Mouse (Mus musculus) cerebellum, adult 11 months (tissue): ENCODE data around the gene Olfr671.
"Not testable (repeated sequence)": the region's sequence is repeated elsewhere in the genome, so short reads cannot be mapped to it uniquely, and the experiment has no call there.

Source experiments
- DNase-seq: peaks from one replicate; pipeline ENCODE4 v3.0.0; 2022

The Olfr671 gene

DNA sequence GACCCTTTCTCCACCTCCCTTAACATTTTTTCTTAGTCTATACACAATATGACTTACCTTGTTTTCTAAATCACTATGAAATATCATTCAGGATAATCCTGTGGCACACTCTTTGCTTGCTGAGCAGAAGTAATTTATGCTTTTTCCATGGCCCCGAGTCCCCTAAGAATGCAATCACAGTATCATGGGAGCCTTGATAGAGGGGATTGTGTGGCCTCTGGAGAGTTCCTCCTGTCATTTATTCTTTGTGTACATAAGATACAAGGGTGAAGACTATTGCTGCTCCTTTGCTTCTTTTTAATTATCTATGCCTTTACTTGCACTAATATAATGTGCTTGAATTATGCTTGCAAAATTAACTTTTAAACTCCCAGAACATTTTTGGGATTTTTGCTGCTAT lies at the start of gene Olfr671:
Gene Olfr671 (minus strand): TSS at position 101 of the 400 bp plus-strand sequence.
- DNase-seq: no peak

DNA sequence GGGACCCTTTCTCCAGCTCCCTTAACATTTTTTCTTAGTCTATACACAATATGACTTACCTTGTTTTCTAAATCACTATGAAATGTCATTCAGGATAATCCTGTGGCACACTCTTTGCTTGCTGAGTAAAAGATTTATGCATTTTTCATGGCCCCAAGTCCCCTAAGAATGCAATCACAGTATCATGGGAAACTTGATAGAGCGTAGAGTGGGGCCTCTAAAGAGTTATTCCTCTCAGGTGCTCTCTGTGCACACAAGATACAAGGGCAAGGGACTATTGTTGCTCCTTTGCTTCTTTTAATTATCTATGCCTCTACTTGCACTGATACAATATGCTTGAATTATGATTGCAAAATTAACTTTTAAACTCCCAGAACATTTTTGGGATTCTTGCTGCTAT lies 49.4 kb upstream of the Olfr671 start, which contains the start of gene Olfr675:
Gene Olfr675 (minus strand): TSS at position 101 of the 400 bp plus-strand sequence.
- no peak for DNase-seq

DNA sequence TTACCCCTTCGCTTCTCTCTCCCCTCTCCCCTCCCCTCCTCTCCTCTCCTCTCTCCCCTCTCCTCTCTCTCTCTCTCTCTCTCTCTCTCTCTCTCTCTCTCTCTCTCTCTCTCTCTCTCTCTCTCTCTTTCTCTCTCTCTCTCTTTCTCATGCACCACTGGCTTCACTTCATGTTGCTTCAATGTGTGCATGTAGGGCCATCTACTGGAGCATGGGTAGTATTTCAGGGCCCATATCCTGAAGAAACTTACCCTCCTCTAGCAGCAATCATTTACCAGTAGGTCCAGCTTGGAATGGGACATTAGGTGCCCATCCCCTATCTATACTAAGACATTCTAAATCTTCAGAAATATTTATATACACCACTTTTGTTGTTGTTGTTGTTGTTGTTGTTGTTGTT lies 43.6 kb upstream of the Olfr671 start:
- no peak for DNase-seq

DNA sequence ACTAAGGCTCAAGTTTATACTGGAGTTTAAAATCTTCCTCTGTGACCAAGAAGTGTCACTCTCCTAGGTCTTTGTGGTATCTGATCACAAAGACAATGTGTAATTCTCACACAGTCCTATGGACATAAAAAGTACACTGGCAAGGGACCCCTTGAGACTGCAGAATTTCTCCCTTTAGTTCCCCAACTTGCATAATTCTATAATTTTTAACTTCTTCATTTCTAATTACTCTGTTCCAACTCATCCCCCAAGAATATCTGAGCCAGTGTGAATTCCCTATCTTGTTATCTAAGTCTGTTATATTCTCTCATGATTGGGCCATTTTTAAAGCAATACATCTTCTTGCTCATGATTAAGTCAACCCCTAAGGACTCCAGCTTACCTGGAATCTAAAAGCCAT lies 23.0 kb upstream of the Olfr671 start, which contains the start of gene Olfr672:
Gene Olfr672 (minus strand): TSS at position 101 of the 400 bp plus-strand sequence.
- no peak for DNase-seq

DNA sequence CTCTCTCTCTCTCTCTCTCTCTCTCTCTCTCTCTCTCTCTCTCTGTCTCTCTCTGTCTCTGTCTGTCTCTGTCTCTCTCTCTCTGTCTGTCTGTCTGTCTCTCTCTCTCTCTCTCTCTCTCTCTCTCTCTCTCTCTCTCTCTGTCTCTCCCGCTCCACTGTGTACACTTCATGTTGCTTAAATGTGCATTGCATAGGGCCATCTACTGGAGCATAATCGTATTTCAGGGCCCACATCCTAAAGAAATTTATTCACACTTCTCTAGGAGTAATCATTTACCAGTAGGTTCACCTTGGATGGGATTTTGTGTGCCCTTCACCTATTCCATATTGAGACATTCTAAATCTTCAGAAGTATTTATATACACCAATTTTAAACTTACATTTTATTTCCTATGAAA lies 6.4 kb downstream of the Olfr671 start:
- DNase-seq: not testable (repeated sequence)

DNA sequence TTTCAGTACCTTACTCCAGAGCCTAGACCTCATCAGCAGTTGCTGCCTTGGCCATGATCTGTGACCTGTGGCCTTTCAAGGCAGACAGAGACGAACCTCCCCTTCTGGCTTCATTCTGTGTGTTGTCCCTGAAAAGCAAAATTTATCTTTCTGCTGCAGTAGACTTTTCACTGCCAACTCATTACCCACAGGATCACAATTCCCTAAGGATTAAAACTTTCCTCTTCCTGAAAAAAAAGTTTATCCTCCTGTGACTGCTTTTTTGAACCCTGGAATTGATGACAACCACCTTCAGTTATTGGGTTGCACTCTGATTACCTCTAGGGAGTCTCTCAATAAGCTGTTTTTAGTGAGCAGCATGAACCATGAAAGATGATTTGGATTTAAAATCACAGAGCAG lies 16.4 kb downstream of the Olfr671 start, which contains the start of gene Olfr670:
Gene Olfr670 (minus strand): TSS at position 101 of the 400 bp plus-strand sequence.
- DNase-seq: no peak

DNA sequence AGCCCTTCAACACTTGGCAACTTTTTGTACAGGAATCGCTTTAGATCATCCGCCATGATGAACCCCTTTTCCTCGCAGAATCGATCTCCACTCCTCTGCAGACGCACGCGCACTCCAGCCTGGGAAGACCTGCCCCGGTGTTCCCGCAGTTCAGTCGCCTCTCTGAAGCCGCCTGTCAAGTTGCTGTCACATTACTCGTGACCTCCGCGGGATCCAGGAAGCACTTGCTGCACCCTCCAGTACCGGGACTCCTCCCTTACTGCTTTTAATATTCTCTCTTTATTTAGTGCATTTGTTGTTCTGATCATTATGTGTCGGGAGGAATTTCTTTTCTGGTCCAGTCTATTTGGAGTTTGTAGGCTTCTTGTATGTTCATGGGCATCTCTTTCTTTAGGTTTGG lies 28.7 kb downstream of the Olfr671 start:
- not testable (repeated sequence) for DNase-seq

DNA sequence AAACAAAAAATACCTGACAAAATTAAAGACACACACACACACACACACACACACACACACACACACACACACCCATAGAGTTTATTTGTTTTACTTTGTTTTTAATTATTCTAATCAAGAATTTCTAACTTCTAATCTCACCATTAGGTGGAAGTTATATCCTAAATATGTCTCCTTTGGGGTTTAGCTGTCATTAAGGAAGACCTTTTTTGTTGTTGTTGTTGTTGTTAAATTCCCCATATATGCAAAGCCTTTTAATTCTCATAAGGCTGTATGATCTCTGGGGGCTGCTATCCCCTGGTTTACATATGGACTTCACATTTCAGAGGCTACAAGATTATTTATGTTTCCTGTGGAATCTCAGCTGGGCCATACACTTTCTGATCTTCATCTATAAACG lies 45.0 kb downstream of the Olfr671 start, which contains the start of gene Olfr669:
Gene Olfr669 (plus strand): TSS at position 301 of the 400 bp plus-strand sequence.
- no peak for DNase-seq

DNA sequence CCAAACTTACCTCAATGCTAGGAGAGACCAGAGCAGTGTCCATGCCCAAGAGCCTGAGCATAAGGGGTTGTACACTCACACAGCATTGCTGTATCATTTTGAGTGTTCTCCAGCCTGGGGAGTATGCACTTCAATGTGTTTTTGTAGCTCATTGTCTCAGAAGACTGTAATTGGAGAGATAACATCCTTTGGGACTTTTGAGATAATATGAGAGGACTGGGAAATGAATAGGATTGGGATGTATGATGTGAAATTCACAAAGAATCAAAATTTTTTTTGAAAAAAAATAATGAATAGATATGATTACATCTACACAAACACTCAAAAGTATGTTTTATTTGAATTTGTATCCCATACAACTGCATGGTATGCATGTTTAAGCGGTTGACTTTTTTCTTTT lies 51.0 kb downstream of the Olfr671 start, which contains the start of gene Olfr668:
Gene Olfr668 (minus strand): TSS at position 101 of the 400 bp plus-strand sequence.
- DNase-seq: no peak
